Mouse (Mus musculus): ENCODE measurements around the gene Srrm2.

DNA sequence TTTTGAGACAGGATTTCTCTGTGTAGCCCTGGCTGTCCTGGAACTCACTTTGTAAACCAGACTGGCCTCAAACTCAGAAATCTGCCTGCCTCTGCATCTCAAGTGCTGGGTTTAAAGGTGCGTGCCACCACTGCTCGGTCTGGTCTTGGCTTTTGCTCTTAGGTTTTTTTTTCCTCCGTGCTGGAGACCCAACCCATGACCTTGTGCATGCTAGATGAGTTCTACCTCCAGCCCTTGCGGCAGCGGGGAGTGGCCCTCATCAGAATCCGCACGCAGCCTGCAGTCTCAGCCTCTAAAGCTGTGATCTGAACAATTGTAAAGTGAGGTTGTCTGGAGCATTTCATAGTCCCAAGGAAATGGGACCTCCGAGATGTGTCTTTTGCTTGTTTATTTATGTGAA, 5.0 kb downstream of the Srrm2 start:
- no peak for TF ChIP-seq E2F4 (IDR thresholded peaks at IDR 0.05; ENCODE audit: insufficient read depth)
- TF ChIP-seq MAX (IDR thresholded peaks at IDR 0.05; ENCODE audit: low read depth), result no peak
- no peak for TF ChIP-seq POLR2A (IDR thresholded peaks at IDR 0.05; ENCODE audit: insufficient read length, low read depth)
- TF ChIP-seq MYOD1 (IDR thresholded peaks at IDR 0.05; ENCODE audit: control insufficient read depth in 1 of 3, insufficient read length in 2 of 3, low read depth in 2 of 3), result no peak
- TF ChIP-seq POLR2AphosphoS2 (IDR thresholded peaks at IDR 0.05; ENCODE audit: insufficient read length, low read depth), result no peak
- no peak for TF ChIP-seq MYOG (IDR thresholded peaks at IDR 0.05; ENCODE audit: control insufficient read depth in 1 of 3, insufficient read depth in 1 of 3, insufficient read length in 2 of 3, low read depth in 2 of 3)

Data from myocyte (in vitro differentiated cells).